Mouse (Mus musculus) kidney, postnatal 36 days (tissue): ENCODE results near the gene Ckap2l.

Experiments used
- DNase-seq, 2 experiments: peaks; one replicate each; pipeline ENCODE4 v3.0.0; 2021 to 2022; ENCODE audit warnings: mixed read lengths in 2 of 2

The Ckap2l gene

DNA sequence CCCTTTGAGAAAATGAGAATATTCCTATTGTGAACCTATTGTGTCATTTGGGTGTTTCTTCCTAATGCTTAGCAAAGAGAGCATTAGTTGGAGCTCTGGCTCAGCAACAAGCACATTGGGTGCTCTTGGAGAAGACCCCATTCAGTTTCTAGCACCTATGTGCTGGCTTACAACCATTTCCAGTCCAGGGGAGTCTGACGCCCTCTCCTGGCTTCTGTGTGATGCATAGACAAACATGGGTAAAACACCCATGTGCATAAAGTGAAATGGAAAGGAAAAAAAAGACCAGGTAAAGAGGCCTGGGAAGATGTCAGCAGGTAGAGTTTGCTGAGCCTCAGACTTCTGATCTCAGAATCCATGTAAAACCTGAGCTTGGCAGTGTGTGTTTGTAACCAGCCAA lies 63.8 kb downstream of the Ckap2l start:
- no peak for DNase-seq

DNA sequence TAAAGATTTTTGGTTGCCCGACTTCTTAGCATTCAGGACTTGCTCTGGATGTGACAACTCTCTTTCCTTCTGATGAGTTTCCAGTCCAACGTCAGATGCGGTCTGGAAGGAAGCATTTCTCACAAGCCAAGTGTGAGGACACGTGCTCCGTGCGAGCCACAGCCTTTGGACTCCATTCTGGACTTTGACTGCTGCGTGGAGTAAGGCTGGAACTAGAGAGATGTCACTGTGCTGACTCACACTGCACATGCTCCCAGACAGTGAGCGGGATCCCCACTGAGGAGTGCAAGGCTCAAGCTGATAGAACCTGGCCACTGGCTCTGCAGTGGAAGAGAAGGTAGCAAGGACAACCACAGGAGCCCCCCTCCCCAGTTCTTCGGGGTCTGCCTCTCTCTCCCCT lies 64.5 kb downstream of the Ckap2l start:
- peak; percentile 86 to 91 for DNase-seq

DNA sequence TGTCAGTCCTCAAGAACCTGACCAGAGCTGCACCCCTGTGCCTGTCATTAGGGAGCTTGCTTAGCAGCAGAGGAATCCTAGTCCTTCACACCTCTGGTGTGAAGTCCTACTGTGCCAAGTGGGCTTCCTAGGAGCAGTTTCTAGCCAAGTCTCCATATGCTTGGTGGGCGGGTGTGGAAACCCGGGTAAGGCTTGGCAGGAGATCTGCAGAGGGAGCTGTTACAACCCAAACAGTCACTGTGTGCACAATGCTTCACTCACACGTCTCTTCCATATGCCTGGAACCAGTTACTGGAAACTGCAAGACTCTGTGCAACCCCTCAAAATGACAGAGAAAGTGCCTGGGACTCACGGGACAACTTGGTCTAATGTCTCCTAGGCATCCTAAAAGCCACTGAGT lies 65.0 kb downstream of the Ckap2l start:
- DNase-seq: no peak

DNA sequence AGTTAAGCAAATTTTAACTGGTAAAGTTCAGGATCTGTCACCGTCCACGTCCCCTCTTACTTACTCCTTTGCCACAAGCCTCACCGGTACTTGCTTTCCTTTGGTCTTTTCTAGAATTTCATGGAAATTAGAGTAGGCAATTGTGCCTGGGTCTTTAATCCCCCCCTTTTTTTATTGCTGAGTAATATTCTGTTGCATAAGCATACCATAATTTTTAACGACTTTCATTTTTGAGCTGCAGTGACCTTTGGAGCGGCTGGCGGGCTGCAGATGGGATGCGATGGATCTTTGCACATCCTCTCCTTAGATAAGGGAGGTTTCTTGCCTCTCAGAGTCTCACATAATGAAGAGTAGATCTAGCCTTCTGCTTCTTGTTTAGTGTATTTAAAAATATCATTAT lies 67.7 kb downstream of the Ckap2l start:
- no peak for DNase-seq

DNA sequence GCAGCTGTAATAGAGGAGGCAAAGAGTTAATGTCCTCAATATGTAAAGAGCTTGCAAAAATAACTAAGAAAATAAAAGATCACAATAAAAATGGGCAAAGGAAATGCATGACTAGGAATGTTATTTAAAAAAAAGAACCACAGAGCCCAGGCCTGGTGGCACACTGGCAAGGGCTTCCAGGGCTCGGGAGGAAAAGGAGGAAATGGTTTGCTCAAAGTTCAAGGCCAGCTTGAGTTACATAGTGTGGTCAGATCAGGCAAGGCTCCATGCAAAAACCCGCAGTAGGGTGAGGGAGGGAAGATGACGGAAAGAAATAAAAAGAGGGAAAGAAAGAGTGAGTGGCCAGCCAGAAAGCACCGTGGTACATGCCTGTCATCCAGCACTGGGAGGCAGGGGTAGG lies 68.4 kb downstream of the Ckap2l start:
- DNase-seq: no peak

DNA sequence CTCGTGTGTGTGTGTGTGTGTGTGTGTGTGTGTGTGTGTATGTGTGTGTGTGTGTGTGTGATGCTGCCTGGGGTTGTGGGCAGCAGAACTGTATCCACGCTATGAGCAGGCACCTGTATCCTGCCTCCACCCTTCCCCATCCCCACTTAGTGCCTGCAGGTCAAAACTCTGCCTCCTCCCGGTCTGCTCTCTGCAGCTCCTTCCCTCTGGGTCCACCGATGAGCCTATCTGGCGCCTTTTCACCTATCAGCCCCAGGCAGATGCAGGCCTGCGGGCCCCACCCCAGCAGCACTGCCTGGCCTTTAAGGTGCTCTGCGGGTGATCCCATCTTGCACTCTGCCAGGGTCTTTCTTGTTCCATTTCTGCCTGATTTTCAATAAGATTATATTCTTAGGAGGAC lies 69.3 kb downstream of the Ckap2l start:
- no peak for DNase-seq

DNA sequence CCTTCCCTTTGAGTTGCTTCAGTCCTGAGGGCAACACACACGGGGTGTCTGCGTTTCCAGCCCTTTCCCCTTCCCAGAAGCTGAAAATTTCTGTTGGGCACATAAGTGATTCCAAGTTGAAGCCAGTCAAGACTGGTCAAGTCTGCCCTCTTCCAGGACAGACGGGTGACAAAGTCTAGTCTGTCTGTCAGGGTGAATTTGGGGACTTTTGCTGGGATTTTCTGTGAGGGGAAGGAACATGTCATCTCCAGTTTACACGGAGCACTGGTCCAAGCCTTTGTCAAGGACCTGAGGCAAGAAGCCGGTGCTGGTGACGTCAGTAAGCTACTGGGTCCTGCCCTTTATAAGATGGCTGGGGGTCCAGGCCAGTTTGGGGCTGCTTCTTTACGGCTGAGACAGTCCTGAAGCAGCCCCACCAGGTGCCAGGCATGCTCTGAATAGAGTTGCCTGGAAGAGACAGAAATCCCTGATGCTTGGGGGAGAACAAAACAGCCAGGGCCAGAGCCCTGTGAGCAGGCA lies 69.9 kb downstream of the Ckap2l start:
- DNase-seq: no peak

DNA sequence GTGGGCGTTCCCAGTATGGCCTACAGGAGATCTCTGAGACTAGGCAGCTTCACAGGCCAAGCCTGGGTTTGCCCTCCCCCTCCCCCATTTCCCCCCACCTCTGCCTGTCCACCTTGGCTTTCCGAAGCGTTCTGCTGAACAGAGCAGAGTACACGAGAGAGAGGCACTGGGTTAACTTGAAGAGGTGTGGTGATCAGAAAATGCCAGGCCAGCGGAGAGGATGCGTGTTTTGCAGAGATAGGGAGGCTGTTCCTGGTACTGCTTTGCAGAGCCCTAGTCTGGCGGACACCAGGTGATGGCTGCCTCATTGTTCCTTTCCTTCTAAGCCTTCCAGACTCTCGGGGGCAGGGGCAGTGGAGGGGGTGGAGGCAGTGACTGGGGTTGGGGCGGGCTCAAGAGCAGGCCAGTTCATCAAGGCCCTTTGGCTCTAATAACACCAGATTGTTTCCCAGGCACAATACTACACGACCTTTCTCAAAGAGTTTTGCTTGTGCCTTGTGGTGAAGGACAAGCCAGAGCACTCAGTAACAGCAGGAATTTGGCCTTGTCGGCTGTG lies 70.6 kb downstream of the Ckap2l start:
- no peak for DNase-seq

DNA sequence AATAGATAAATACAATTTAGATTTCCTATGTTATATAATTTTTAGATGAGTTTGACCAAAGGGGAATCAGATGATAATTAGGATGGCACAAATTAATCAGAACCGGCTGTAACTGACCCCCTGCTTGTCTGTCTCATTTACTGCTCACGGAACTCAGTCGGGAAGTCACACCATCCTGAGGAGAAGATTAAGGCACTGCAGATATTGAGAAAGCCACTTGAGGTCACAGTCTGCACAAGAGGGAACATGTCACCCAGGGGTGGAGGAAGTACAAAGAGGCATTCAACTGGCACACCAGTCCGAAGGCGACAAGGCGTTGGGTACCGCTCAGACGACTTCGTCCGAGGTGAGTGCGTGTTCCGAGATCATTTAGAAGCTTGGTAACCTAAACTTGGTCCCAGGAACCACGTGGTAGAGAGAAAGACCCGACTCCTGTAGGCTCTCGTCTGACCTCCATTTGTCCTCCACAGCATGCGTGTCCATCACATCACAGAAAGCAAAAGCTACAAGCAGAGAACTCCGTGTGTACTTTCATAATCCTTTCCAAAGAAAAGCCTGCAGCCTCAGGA lies 71.7 kb downstream of the Ckap2l start:
- DNase-seq: no peak

DNA sequence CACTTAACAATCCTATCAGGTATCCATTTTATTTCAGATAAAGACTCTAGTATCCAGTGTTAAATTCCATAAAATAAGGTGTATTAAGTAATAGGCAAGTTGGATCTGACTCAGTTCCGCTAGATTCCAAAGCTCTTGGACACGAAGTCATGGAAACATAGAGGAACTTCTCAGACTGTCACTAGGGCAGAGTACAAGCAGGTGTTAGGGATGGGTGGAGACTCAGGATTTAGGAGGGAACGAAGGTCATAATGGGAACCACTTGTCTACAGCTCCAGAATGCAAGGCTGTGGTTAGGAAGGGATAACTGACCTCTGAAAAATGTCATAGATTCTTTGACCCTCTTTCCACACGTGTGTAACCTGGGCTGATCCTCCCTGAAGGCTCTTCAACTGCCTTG lies 72.8 kb downstream of the Ckap2l start:
- no peak for DNase-seq

DNA sequence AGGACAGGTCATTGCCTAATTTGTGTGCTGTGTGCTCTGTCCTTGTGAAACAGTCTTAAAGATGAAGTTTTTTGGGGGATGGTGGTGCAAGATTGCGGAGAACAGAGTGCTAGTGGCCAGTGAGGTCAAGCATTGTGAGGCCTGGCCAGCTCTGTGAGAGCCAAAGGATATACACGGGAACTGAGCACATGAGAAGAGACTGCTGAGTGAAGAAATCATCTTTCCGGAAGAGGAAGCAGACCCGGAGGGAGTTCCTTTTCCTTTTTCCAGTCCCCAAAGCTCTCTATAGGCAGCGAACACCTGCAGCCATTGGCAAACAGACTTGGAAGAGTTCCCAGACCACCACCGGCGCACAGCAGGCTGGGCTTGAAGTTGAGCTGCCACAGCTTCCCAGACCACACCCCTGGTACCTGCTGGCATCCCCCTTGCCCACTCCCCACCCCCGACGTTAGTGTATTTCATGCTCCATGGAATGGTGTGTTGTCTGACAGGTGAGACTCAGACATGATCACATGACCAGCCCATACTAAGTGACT lies 75.8 kb downstream of the Ckap2l start:
- no peak for DNase-seq

DNA sequence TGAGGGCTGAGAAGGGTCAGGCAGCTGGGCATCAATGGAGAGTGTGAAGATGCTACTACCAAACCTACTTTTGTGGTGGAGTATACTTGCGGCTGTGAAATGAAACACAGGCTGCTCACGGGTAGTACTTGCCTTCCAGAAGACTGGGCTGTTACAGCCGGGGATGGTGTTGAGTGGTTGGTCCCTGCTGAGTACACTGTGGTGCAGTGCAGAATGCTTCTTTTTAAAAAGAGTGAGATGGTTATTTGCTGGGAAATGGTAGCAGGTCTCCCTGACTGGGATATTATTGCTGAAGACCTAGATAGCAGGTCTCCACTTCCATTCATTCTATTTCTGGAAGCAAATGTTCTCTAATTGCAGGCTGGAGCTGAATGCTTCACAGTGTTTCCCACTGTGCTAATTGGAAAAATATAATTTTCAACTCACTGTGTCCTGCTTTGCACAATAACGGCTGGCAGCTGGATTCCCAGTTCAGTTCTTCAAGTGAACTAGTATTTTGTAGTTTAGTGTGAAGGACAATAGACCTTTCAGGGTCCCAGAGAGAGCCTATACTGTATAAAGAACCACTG lies 78.4 kb downstream of the Ckap2l start:
- no peak for DNase-seq
